Mouse (Mus musculus) CD4-positive naive resting alpha-beta T cell, adult 76 days (primary cell): ENCODE measurements around the gene Tril. TPM values are rescaled to one million over a fixed set of nuclear protein-coding genes. Genes with fewer than 3 reads are reported as not detected.

Experiments used
- total RNA-seq: library from RNA; stranded (reverse); gene quantifications from one replicate; pipeline ENCODE4 v1.2.4, GENCODE M21; 2023

Gene Tril
- not detected for total RNA-seq

DNA sequence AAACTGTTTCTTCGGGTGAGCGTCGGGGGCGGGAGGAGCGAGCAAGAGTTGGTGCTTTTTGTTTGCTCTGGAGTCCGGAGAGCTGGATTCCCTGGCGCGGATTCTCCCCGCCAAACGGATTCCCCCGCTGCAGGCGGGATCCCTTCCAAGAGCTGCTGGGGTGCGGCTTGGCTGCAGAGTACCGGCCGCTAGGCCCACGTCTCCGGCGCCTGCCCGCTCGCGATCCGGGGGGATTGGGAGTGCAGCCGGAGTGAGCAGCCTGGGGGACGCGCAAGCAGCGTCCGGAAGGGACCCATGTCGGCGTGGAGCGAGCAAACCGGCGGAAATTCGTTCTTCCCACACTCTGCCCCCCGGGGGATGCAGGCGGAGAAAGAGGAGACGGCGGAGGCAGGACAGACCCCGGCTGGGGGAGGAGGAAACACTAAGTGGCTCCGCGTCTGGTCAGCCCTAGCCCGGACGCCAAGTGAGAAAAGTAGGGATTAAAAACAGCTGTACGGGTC, at the start of gene Tril:
Tril (minus strand) TSS at position 345 of the 500 bp plus-strand sequence.

Other genes with a start within 250 kb of the Tril start
- not detected for gene Cpvl, start 157.8 kb upstream of the Tril start, total RNA-seq
- gene Chn2, start 218.7 kb upstream of the Tril start, total RNA-seq, result 14.2 TPM